Mouse (Mus musculus) bone marrow, adult 2 months (tissue): ENCODE data around the gene Sema4f. TPM values are rescaled to one million over a fixed set of nuclear protein-coding genes. Genes with fewer than 3 reads are reported as not detected.

Experiments used
- H3K27ac ChIP-seq: fragments of 200-500 bp; 2 replicates; pipeline ENCODE4 v1.5.1; 2012; ENCODE audit warnings: low read depth, mild to moderate bottlenecking, control low read depth, inconsistent platforms, low read length; ENCODE audit not compliant: control insufficient read depth, poor library complexity, insufficient read depth
- H3K4me1 ChIP-seq: fragments of 200-500 bp; 2 replicates; pipeline ENCODE4 v1.6.1; 2011; ENCODE audit warnings: low read length; ENCODE audit not compliant: control insufficient read depth, insufficient read depth
- H3K4me3 ChIP-seq: fragments of 200-500 bp; replicated peaks from 2 replicates; pipeline ENCODE3; 2011; ENCODE audit warnings: mild to moderate bottlenecking, low read depth, low read length, control low read depth; ENCODE audit not compliant: control insufficient read depth
- CTCF ChIP-seq: fragments of 200-500 bp; IDR thresholded peaks from 2 replicates; pipeline ENCODE4 v1.5.1; 2011; ENCODE audit warnings: low read length, control low read depth; ENCODE audit not compliant: control insufficient read depth, insufficient read depth
- POLR2A ChIP-seq: fragments of 200-500 bp; IDR thresholded peaks from 2 replicates; pipeline ENCODE4 v1.6.1; 2011; ENCODE audit warnings: low read depth, mild to moderate bottlenecking, control low read depth, low read length, borderline replicate concordance; ENCODE audit not compliant: control insufficient read depth
- WGBS: fragments of 180-500 bp; shearing (Covaris S2); methylation state at CpG from one replicate; pipeline ENCODE4 v1.1.7; 2018; 5-methylcytosine and 5-hydroxymethylcytosine counted together
- polyA plus RNA-seq: library from polyadenylated mRNA; stranded (reverse); fragments of >200 nt; gene quantifications from 2 replicates; pipeline ENCODE4 v1.2.4, GENCODE M21; 2011; ENCODE audit warnings: low replicate concordance; ENCODE audit not compliant: missing spikeins, insufficient read depth, insufficient read length

Sema4f gene
- polyA plus RNA-seq, 1 experiment: 3.2 TPM

- 53% methylated on average over 6 of the region's 6 CpGs for WGBS
- no peak overlapping the region for H3K4me3 ChIP-seq
- TF ChIP-seq CTCF (peak; percentile 69), POLR2A (no peak)
- no peaks in the 10 kb centered on the region; the same call in 1 of the 2 replicates for H3K4me1 ChIP-seq
- no peak overlapping the region for H3K27ac ChIP-seq
Observed at GRCm38 (mm10) chr6:82945750-82946149, 6.2 kb upstream of the Sema4f start.

- WGBS: 2% methylated on average over 3 of the region's 3 CpGs
- Histone ChIP-seq H3K4me3 (no peak overlapping the region), H3K27ac (no peak overlapping the region; the same call in 1 of the 2 replicates), H3K4me1 (no peaks in the 10 kb centered on the region; the same call in 1 of the 2 replicates)
- no peak for TF ChIP-seq POLR2A
- TF ChIP-seq CTCF: no peak
Observed at GRCm38 (mm10) chr6:82940765-82941164, 1.2 kb upstream of the Sema4f start.

- Histone ChIP-seq H3K4me3 (no peak overlapping the region), H3K4me1 (no peaks in the 10 kb centered on the region; the same call in 1 of the 2 replicates), H3K27ac (no peak overlapping the region)
- WGBS: 83% methylated on average over 3 of the region's 3 CpGs
- TF ChIP-seq POLR2A: no peak
- no peak for TF ChIP-seq CTCF
Observed at GRCm38 (mm10) chr6:82934616-82935230, 4.8 kb downstream of the Sema4f start.

GRCm38 (mm10) chr6:82927617-82928016 is 12.0 kb downstream of the Sema4f start:
- no peak overlapping the region for H3K27ac ChIP-seq
- no peak overlapping the region for H3K4me3 ChIP-seq
- TF ChIP-seq POLR2A (no peak), CTCF (no peak)
- H3K4me1 ChIP-seq: no peaks in the 10 kb centered on the region; the same call in 1 of the 2 replicates
- 68% methylated on average over 5 of the region's 5 CpGs for WGBS

GRCm38 (mm10) chr6:82926528-82926927 is 13.0 kb downstream of the Sema4f start:
- Histone ChIP-seq H3K4me1 (no peaks in the 10 kb centered on the region; the same call in 1 of the 2 replicates), H3K27ac (no peak overlapping the region; the same call in 1 of the 2 replicates), H3K4me3 (no peak overlapping the region)
- 74% methylated on average over 7 of the region's 7 CpGs for WGBS
- TF ChIP-seq CTCF (no peak), POLR2A (no peak)

- WGBS: 73% methylated on average over 10 of the region's 10 CpGs
- no peak overlapping the region; the same call in 1 of the 2 replicates for H3K27ac ChIP-seq
- TF ChIP-seq CTCF (no peak), POLR2A (no peak)
Observed at GRCm38 (mm10) chr6:82926106-82926505, 13.5 kb downstream of the Sema4f start.

GRCm38 (mm10) chr6:82925005-82925404 is 14.6 kb downstream of the Sema4f start:
- 80% methylated on average over 3 of the region's 3 CpGs for WGBS

More at GRCm38 (mm10) chr6:82926106-82926505, 13.5 kb downstream of the Sema4f start:
- Histone ChIP-seq H3K4me3 (no peak overlapping the region), H3K4me1 (no peaks in the 10 kb centered on the region; the same call in 1 of the 2 replicates)

GRCm38 (mm10) chr6:82921426-82922224 is 17.9 kb downstream of the Sema4f start:
- no peak overlapping the region for H3K27ac ChIP-seq
- TF ChIP-seq POLR2A: no peak
- no peak for TF ChIP-seq CTCF
- no peak overlapping the region for H3K4me3 ChIP-seq
- 42% methylated on average over 9 of the region's 9 CpGs for WGBS
- H3K4me1 ChIP-seq: no peaks in the 10 kb centered on the region; the same call in none of the 2 replicates

More at GRCm38 (mm10) chr6:82925005-82925404, 14.6 kb downstream of the Sema4f start:
- H3K27ac ChIP-seq: no peak overlapping the region
- H3K4me3 ChIP-seq: no peak overlapping the region
- TF ChIP-seq CTCF (no peak), POLR2A (no peak)
- H3K4me1 ChIP-seq: no peaks in the 10 kb centered on the region; the same call in 1 of the 2 replicates
